Mouse (Mus musculus) kidney, embryonic 15.5 days (tissue): ENCODE measurements at regions not wholly inside any gene's neighbourhood (a gene's known extent, or its start where the extent isn't known, plus 50 kb on each side); places are given as distances from the start of the nearest gene placed in this dataset.
A peak's percentile ranks its signal among the peaks of the same experiment; 100 is the strongest.

Experiments used
- ATAC-seq: fragments of 200-750 bp; cut with Nextera tagmentation; replicated peaks from 2 replicates; pipeline ENCODE4 v1.8.0; 2017; ENCODE audit warnings: moderate TSS enrichment; ENCODE audit not compliant: low FRiP score
- H3K27ac ChIP-seq: fragments of 300-500 bp; sonication (generic); 2 replicates; pipeline ENCODE4 v1.5.1; 2015; ENCODE audit warnings: mild to moderate bottlenecking, inconsistent platforms
- H3K27me3 ChIP-seq: fragments of 300-500 bp; sonication (generic); 2 replicates; pipeline ENCODE4 v1.6.1; 2015; ENCODE audit warnings: inconsistent platforms
- H3K36me3 ChIP-seq: fragments of 300-500 bp; sonication (generic); 2 replicates; pipeline ENCODE4 v1.6.1; 2015; ENCODE audit warnings: inconsistent platforms
- H3K4me1 ChIP-seq: fragments of 300-500 bp; sonication (generic); 2 replicates; pipeline ENCODE4 v1.6.1; 2015; ENCODE audit warnings: inconsistent platforms
- H3K4me2 ChIP-seq: fragments of 300-500 bp; sonication (generic); 2 replicates; pipeline ENCODE4 v1.6.1; 2015; ENCODE audit warnings: moderate library complexity, mild to moderate bottlenecking, inconsistent platforms
- H3K4me3 ChIP-seq: fragments of 300-500 bp; sonication (generic); replicated peaks from 2 replicates; pipeline ENCODE4 v1.5.1; 2015; ENCODE audit warnings: mild to moderate bottlenecking, inconsistent platforms
- H3K9ac ChIP-seq: fragments of 300-500 bp; sonication (generic); 2 replicates; pipeline ENCODE4 v1.6.1; 2015; ENCODE audit warnings: mild to moderate bottlenecking, inconsistent platforms
- H3K9me3 ChIP-seq: fragments of 300-500 bp; sonication (generic); replicated peaks from 2 replicates; pipeline ENCODE4 v1.6.1; 2016; ENCODE audit warnings: inconsistent platforms
- WGBS: fragments of 180-500 bp; shearing (Covaris S2); methylation state at CpG from one replicate; pipeline ENCODE4 v1.1.7; 2015; ENCODE audit warnings: mixed read lengths; 5-methylcytosine and 5-hydroxymethylcytosine counted together

GRCm38 (mm10) chr8:115583221-115583620, 124.4 kb downstream of the Maf start:
- Histone ChIP-seq H3K9ac (no peak overlapping the region), H3K4me3 (no peak overlapping the region), H3K4me1 (no peaks in the 10 kb centered on the region), H3K36me3 (no peaks in the 10 kb centered on the region), H3K27ac (no peak overlapping the region), H3K9me3 (no peaks in the 10 kb centered on the region), H3K4me2 (no peak overlapping the region), H3K27me3 (no peaks in the 10 kb centered on the region)
- ATAC-seq, result no peak
- WGBS, result 87% methylated on average over 5 of the region's 5 CpGs

- Histone ChIP-seq H3K4me2 (no peak overlapping the region), H3K9ac (no peak overlapping the region), H3K36me3 (no peaks in the 10 kb centered on the region), H3K4me3 (no peak overlapping the region), H3K4me1 (no peaks in the 10 kb centered on the region), H3K27me3 (no peaks in the 10 kb centered on the region), H3K27ac (no peak overlapping the region), H3K9me3 (no peaks in the 10 kb centered on the region)
- WGBS, result 84% methylated on average over 6 of the region's 6 CpGs
- no peak for ATAC-seq
These were observed 125.6 kb downstream of the Maf start for GRCm38 (mm10) chr8:115581940-115582517.

GRCm38 (mm10) chr8:115568394-115568793, 139.2 kb downstream of the Maf start:
- WGBS, result 78% methylated on average over 7 of the region's 7 CpGs
- no peaks in the 10 kb centered on the region for H3K27me3 ChIP-seq
- no peak overlapping the region for H3K4me2 ChIP-seq
- no peak overlapping the region for H3K4me3 ChIP-seq
- H3K9ac ChIP-seq, result no peak overlapping the region
- no peak overlapping the region for H3K27ac ChIP-seq
- no peaks in the 10 kb centered on the region for H3K36me3 ChIP-seq
- H3K4me1 ChIP-seq, result no peaks in the 10 kb centered on the region
- ATAC-seq, result no peak
- no peaks in the 10 kb centered on the region for H3K9me3 ChIP-seq

- WGBS, result 89% methylated on average over 5 of the region's 5 CpGs
- H3K4me3 ChIP-seq, result no peak overlapping the region
- ATAC-seq, result no peak
These were observed 141.8 kb downstream of the Maf start for GRCm38 (mm10) chr8:115565768-115566167.

GRCm38 (mm10) chr8:115562362-115562761, 145.2 kb downstream of the Maf start:
- WGBS, result 35% methylated on average over 4 of the region's 4 CpGs
- Histone ChIP-seq H3K9ac (no peak overlapping the region), H3K4me1 (no peaks in the 10 kb centered on the region), H3K4me3 (no peak overlapping the region), H3K27ac (no peak overlapping the region), H3K27me3 (no peaks in the 10 kb centered on the region), H3K36me3 (no peaks in the 10 kb centered on the region), H3K4me2 (no peak overlapping the region), H3K9me3 (no peaks in the 10 kb centered on the region)
- no peak for ATAC-seq

More at GRCm38 (mm10) chr8:115565768-115566167, 141.8 kb downstream of the Maf start:
- Histone ChIP-seq H3K27ac (no peak overlapping the region), H3K4me1 (no peaks in the 10 kb centered on the region), H3K9ac (no peak overlapping the region), H3K36me3 (no peaks in the 10 kb centered on the region), H3K9me3 (no peaks in the 10 kb centered on the region), H3K4me2 (no peak overlapping the region), H3K27me3 (no peaks in the 10 kb centered on the region)

GRCm38 (mm10) chr8:115560985-115561916, 146.3 kb downstream of the Maf start:
- H3K27ac ChIP-seq, result no peak overlapping the region
- H3K9ac ChIP-seq, result no peak overlapping the region
- no peaks in the 10 kb centered on the region for H3K27me3 ChIP-seq
- no peak for ATAC-seq
- WGBS, result 66% methylated on average over 18 of the region's 18 CpGs
- H3K4me3 ChIP-seq, result no peak overlapping the region
- H3K36me3 ChIP-seq, result no peaks in the 10 kb centered on the region
- H3K9me3 ChIP-seq, result no peaks in the 10 kb centered on the region
- H3K4me2 ChIP-seq, result no peak overlapping the region
- no peaks in the 10 kb centered on the region for H3K4me1 ChIP-seq

GRCm38 (mm10) chr8:115555452-115555851, 152.1 kb downstream of the Maf start:
- H3K27me3 ChIP-seq, result no peaks in the 10 kb centered on the region
- WGBS, result 71% methylated on average over 5 of the region's 5 CpGs
- no peak overlapping the region for H3K4me2 ChIP-seq
- no peak overlapping the region for H3K27ac ChIP-seq
- no peaks in the 10 kb centered on the region for H3K9me3 ChIP-seq
- peaks cover 4% of the 10 kb centered on the region for H3K4me1 ChIP-seq
- H3K9ac ChIP-seq, result no peak overlapping the region
- H3K4me3 ChIP-seq, result no peak overlapping the region
- no peaks in the 10 kb centered on the region for H3K36me3 ChIP-seq
- no peak for ATAC-seq

GRCm38 (mm10) chr8:115554185-115554584, 153.4 kb downstream of the Maf start:
- H3K4me1 ChIP-seq, result peaks cover 4% of the 10 kb centered on the region
- no peaks in the 10 kb centered on the region for H3K36me3 ChIP-seq
- H3K27me3 ChIP-seq, result peaks cover under 1% of the 10 kb centered on the region; the same call in 1 of the 2 replicates
- H3K4me3 ChIP-seq, result no peak overlapping the region
- H3K4me2 ChIP-seq, result no peak overlapping the region
- no peak overlapping the region for H3K27ac ChIP-seq
- H3K9me3 ChIP-seq, result no peaks in the 10 kb centered on the region
- 85% methylated on average over 5 of the region's 5 CpGs for WGBS
- no peak overlapping the region for H3K9ac ChIP-seq
- no peak for ATAC-seq

GRCm38 (mm10) chr8:115551262-115551661, 156.3 kb downstream of the Maf start:
- ATAC-seq, result peak; percentile 69
- Histone ChIP-seq H3K4me1 (peaks cover 4% of the 10 kb centered on the region), H3K36me3 (no peaks in the 10 kb centered on the region), H3K4me2 (no peak overlapping the region), H3K4me3 (no peak overlapping the region), H3K27me3 (peaks cover 3% of the 10 kb centered on the region; the same call in 1 of the 2 replicates), H3K9me3 (no peaks in the 10 kb centered on the region), H3K27ac (no peak overlapping the region), H3K9ac (no peak overlapping the region)
- 54% methylated on average over 5 of the region's 5 CpGs for WGBS

- H3K4me3 ChIP-seq, result no peak overlapping the region
- no peak overlapping the region for H3K4me2 ChIP-seq
- ATAC-seq, result no peak
- H3K36me3 ChIP-seq, result no peaks in the 10 kb centered on the region
- peaks cover 3% of the 10 kb centered on the region; the same call in 1 of the 2 replicates for H3K27me3 ChIP-seq
- H3K9ac ChIP-seq, result no peak overlapping the region
- no peaks in the 10 kb centered on the region for H3K9me3 ChIP-seq
- peaks cover 4% of the 10 kb centered on the region for H3K4me1 ChIP-seq
- H3K27ac ChIP-seq, result no peak overlapping the region
- 85% methylated on average over 1 of the region's 1 CpGs for WGBS
These were observed 158.5 kb downstream of the Maf start for GRCm38 (mm10) chr8:115549112-115549511.

GRCm38 (mm10) chr8:115544067-115544466, 163.5 kb downstream of the Maf start:
- Histone ChIP-seq H3K36me3 (no peaks in the 10 kb centered on the region), H3K27me3 (peaks cover 1% of the 10 kb centered on the region; the same call in 1 of the 2 replicates), H3K9ac (no peak overlapping the region), H3K27ac (no peak overlapping the region), H3K4me3 (no peak overlapping the region), H3K9me3 (no peaks in the 10 kb centered on the region), H3K4me2 (no peak overlapping the region), H3K4me1 (no peaks in the 10 kb centered on the region)
- 60% methylated on average over 6 of the region's 6 CpGs for WGBS
- no peak for ATAC-seq

- Histone ChIP-seq H3K27me3 (no peaks in the 10 kb centered on the region), H3K27ac (no peak overlapping the region), H3K36me3 (no peaks in the 10 kb centered on the region), H3K4me1 (no peaks in the 10 kb centered on the region), H3K9ac (no peak overlapping the region), H3K4me3 (no peak overlapping the region), H3K9me3 (no peaks in the 10 kb centered on the region), H3K4me2 (no peak overlapping the region)
- 90% methylated on average over 3 of the region's 3 CpGs for WGBS
- ATAC-seq, result no peak
These were observed 164.7 kb downstream of the Maf start for GRCm38 (mm10) chr8:115542935-115543334.
